Mouse (Mus musculus) 3134 (cell line): ENCODE results near the gene Gm8374.
"Not testable (repeated sequence)": the region's sequence is repeated elsewhere in the genome, so short reads cannot be mapped to it uniquely, and the experiment has no call there.

Experiments
- DNase-seq: peaks from one replicate; pipeline ENCODE4 v3.0.0-alpha.2; 2011; ENCODE audit warnings: low spot score; ENCODE audit not compliant: insufficient read length; ENCODE audit errors: extremely low read depth

Gene Gm8374

GRCm38 (mm10) chr14:7365034-7365433, at the start of gene Gm8374:
Gene Gm8374, minus strand, starts transcription at chr14:7365134.
- not testable (repeated sequence) for DNase-seq

- not testable (repeated sequence) for DNase-seq
Measured at GRCm38 (mm10) chr14:7332295-7332694, 32.6 kb downstream of the Gm8374 start, which contains the start of gene Gm5797. Gene Gm5797, minus strand, starts transcription at chr14:7332395.

GRCm38 (mm10) chr14:7315093-7315492, 49.8 kb downstream of the Gm8374 start:
- peak; percentile 6 for DNase-seq

GRCm38 (mm10) chr14:7314661-7315060, 50.3 kb downstream of the Gm8374 start, which contains the start of gene Gm3739:
Gene Gm3739, minus strand, starts transcription at chr14:7315049.
- not testable (repeated sequence) for DNase-seq
